Mouse (Mus musculus) liver, adult (tissue): ENCODE measurements around the gene Fam185a.
A peak's percentile ranks its signal among the peaks of the same experiment; 100 is the strongest.

ENCODE experiments used
- GATA4 ChIP-seq: IDR thresholded peaks from 2 replicates; pipeline ENCODE4 v1.6.1; 2014; ENCODE audit warnings: mild to moderate bottlenecking, low read length; ENCODE audit not compliant: insufficient replicate concordance

Fam185a gene

GRCm38 (mm10) chr5:21424614-21425602 lies at the start of gene Fam185a, which contains the start of gene Ccdc146:
TSS of gene Fam185a (plus strand) at chr5:21424958.
TSS of gene Ccdc146 (minus strand) at chr5:21424677.
- no peak for TF ChIP-seq GATA4

- no peak for TF ChIP-seq GATA4
These were observed 47.8 kb upstream of the Fam185a start for GRCm38 (mm10) chr5:21376935-21377334.

- TF ChIP-seq GATA4 = no peak
These were observed 46.4 kb upstream of the Fam185a start for GRCm38 (mm10) chr5:21378397-21378796.

- no peak for TF ChIP-seq GATA4
These were observed 42.8 kb upstream of the Fam185a start for GRCm38 (mm10) chr5:21381986-21382385.

GRCm38 (mm10) chr5:21382678-21383077 lies 42.1 kb upstream of the Fam185a start:
- no peak for TF ChIP-seq GATA4

GRCm38 (mm10) chr5:21383392-21384251 lies 41.1 kb upstream of the Fam185a start:
- no peak for TF ChIP-seq GATA4

- no peak for TF ChIP-seq GATA4
These were observed 40.4 kb upstream of the Fam185a start for GRCm38 (mm10) chr5:21384252-21384960.

GRCm38 (mm10) chr5:21384976-21385375 lies 39.8 kb upstream of the Fam185a start:
- no peak for TF ChIP-seq GATA4

- no peak for TF ChIP-seq GATA4
These were observed 38.3 kb upstream of the Fam185a start for GRCm38 (mm10) chr5:21386432-21386831.

GRCm38 (mm10) chr5:21387340-21387739 lies 37.4 kb upstream of the Fam185a start:
- TF ChIP-seq GATA4 = no peak

- no peak for TF ChIP-seq GATA4
These were observed 35.9 kb upstream of the Fam185a start for GRCm38 (mm10) chr5:21388855-21389254.

GRCm38 (mm10) chr5:21391616-21392384 lies 33.0 kb upstream of the Fam185a start:
- TF ChIP-seq GATA4 = no peak

GRCm38 (mm10) chr5:21394562-21394961 lies 30.2 kb upstream of the Fam185a start:
- no peak for TF ChIP-seq GATA4

GRCm38 (mm10) chr5:21395205-21395840 lies 29.4 kb upstream of the Fam185a start:
- TF ChIP-seq GATA4 = peak; percentile 84
